In the genomic region with DNA sequence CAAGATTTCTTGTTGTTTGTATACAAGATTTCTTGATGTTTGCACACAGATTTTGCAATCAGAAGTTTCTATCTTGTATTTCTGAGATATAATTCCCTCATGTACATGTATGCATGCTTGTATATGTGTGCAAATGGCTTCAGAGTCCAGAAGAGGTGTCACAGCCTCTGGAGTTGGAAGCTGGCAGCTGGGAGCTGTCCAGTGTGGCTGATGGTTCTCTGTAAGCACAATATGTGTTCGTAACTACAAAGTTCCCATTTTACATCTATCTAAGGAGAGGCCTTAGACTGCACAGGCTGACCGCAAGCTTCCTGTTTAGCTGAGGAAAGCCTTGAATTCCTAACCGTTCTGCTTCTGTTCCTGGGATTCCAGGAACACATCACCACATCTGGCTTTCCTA, we compare ENCODE assay signal across 15 mouse cellular contexts.
"Had no signal": no experiment of that assay in that cellular context is flagged by ENCODE, and none has a peak within 500 bp of the region (broad histone marks: within the 10 kb centered on the region; RNA-seq: fewer than 3 reads in every experiment).

No protein-coding gene starts in this region.

- ATAC-seq: liver, embryonic 12.5 days; midbrain, embryonic 13.5 days; midbrain, embryonic 15.5 days had no signal

- DNase-seq: lung, adult 18-20 months; right cerebral cortex, postnatal 14 days; thymus, adult 2 months; thymus, postnatal 25 days; thymus, postnatal 4 days had no signal

- H3K27ac ChIP-seq: liver, embryonic 12.5 days; liver, embryonic 14.5 days; lung, embryonic 15.5 days; midbrain, embryonic 13.5 days; midbrain, embryonic 15.5 days; neural tube, embryonic 12.5 days; stomach, embryonic 15.5 days; stomach, postnatal 0 days had no signal

- H3K4me3 ChIP-seq: liver, embryonic 12.5 days; lung, embryonic 15.5 days; megakaryocyte, embryonic 14.5 days; midbrain, embryonic 13.5 days; midbrain, embryonic 15.5 days; neural tube, embryonic 12.5 days; stomach, embryonic 15.5 days had no signal

- H3K9ac ChIP-seq: liver, embryonic 12.5 days; liver, embryonic 14.5 days; lung, embryonic 15.5 days; midbrain, embryonic 13.5 days; midbrain, embryonic 15.5 days; neural tube, embryonic 12.5 days; stomach, embryonic 15.5 days had no signal

- H3K4me2 ChIP-seq: liver, embryonic 12.5 days; lung, embryonic 15.5 days; midbrain, embryonic 11.5 days; midbrain, embryonic 13.5 days; midbrain, embryonic 15.5 days; neural tube, embryonic 12.5 days; stomach, embryonic 15.5 days had no signal

- H3K9me3 ChIP-seq: liver, embryonic 12.5 days; lung, embryonic 15.5 days; midbrain, embryonic 13.5 days; midbrain, embryonic 15.5 days; neural tube, embryonic 12.5 days; stomach, embryonic 15.5 days had no signal

- H3K36me3 ChIP-seq: liver, embryonic 12.5 days; lung, embryonic 15.5 days; midbrain, embryonic 13.5 days; midbrain, embryonic 15.5 days; neural tube, embryonic 12.5 days; stomach, embryonic 15.5 days had no signal

- H3K27me3 ChIP-seq: liver, embryonic 12.5 days; lung, embryonic 15.5 days; megakaryocyte, embryonic 14.5 days; midbrain, embryonic 13.5 days; midbrain, embryonic 15.5 days; neural tube, embryonic 12.5 days; stomach, embryonic 15.5 days had no signal

- H3K4me1 ChIP-seq: liver, embryonic 12.5 days; midbrain, embryonic 13.5 days; midbrain, embryonic 15.5 days; neural tube, embryonic 12.5 days; stomach, embryonic 15.5 days had no signal
